Mouse (Mus musculus) monocyte, adult 5-6 weeks (primary cell): ENCODE data around the gene Gramd4. TPM values are rescaled to one million over a fixed set of nuclear protein-coding genes. Genes with fewer than 3 reads are reported as not detected.
"Not testable (repeated sequence)": the region's sequence is repeated elsewhere in the genome, so short reads cannot be mapped to it uniquely, and the experiment has no call there.

Source experiments
- ATAC-seq: fragments of 153-309, 156-312 bp; replicated peaks from 2 replicates; pipeline ENCODE4 v1.8.0; 2017; ENCODE audit warnings: mild to moderate bottlenecking; ENCODE audit not compliant: low TSS enrichment, insufficient number of reproducible peaks, severe bottlenecking, poor library complexity, low FRiP score
- total RNA-seq: library from RNA; stranded (forward); fragments of 200-1000, 200-491, 200-594 nt; gene quantifications from 3 replicates; pipeline ENCODE4 v1.2.3, GENCODE M21; 2017

Gramd4 gene
- total RNA-seq, 1 experiment from 2014 or later: 112 TPM

DNA sequence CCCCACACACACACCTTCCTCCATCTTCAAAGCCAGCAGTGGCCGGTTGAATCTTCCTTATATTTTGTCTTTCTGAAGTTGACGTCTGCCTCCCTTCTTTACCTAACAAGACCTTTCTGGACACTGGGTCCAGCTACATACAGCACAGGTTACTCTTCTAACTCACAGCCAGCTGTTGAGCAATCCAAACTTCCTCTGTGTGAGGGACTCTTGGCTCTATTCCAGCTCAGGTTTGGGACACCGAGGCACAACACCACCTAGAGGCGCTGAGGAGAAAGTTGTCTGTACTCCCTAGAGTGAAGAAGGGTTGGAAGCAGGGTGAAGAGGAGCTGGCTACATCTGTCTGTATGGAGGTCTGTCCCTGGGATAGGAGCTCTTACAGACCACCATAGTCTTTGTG, 15.1 kb upstream of the Gramd4 start:
- ATAC-seq: no peak

DNA sequence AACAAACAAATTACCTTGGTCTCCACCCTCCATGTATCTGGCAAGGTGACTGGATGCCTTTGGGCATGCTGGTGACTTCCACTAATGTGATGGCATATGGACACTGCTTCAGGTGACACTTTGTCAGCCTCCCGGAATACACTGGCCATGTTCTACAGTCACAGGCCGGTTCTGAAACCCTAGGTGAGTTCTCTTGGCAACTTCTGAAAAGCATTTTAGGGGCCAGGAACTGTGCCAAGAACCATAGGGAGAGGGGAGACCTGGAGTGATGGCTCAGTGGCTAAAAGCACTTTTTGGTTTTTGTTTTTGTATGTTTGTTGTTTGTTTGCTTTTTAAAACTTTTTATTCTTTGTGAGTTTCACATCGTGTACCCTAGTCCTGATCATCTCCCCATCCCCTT, 8.0 kb upstream of the Gramd4 start:
- no peak for ATAC-seq

GRCm38 (mm10) chr15:86050170-86050743, 7.2 kb upstream of the Gramd4 start:
- no peak for ATAC-seq

GRCm38 (mm10) chr15:86051152-86051551, 6.3 kb upstream of the Gramd4 start:
- ATAC-seq: peak; percentile 70

DNA sequence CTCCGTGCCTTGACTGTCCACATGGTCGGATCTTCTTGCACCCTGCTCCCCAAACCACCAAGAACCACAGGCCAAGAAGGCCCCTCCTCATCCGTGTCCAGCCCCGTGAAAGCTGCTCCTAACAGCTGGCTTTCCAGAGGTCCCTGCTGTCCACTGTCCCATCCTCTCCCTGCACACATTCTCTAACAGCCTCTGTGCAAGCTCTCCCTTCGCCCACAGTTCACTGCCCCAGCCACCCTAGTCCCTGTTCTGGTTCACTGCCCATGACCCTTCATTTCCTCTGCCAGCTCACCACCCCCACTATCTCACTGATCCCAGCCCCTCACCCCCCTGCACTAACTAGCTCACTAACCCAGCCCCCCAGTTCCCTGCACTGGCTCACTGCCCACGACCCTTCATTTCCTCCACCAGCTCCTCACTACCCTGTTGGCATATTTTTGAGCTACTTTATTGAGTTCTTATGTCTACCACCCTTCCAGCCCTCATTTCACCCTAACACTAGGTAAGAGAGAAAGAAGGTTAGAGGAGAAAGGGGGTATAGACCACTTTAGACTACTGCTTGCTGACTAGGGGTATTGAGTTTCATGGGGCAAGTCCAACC, 5.5 kb upstream of the Gramd4 start:
- ATAC-seq: no peak

DNA sequence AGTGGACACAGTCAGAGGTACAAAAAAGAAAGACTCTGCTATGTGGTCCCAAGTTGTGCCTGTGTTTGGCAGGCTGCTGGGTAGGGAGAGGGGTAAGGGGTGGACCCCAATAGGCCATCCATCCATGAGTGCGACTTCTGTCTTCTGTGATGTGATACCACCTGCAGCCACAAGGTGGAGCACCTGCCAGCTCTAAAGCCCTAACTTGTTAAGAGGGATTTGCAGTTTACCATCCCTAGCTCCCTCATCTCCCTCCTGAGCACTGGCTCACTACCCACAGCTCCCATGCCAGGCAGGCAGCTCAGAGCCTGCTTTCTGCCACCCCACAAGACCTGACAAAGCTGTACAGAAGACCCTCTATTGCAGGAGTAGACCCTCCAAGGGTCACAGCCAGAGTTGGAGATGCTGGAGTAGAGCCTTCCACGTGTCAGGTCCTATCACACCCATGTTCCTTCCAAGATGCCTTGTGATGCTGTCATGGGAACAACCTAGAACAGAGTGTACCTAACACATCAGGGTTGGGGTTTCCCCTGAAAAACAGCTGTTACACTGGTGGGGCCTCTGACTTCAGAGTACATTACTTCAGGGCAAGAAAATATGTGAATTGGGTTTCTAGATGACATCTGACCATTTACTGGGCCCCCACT, 3.5 kb upstream of the Gramd4 start:
- ATAC-seq: peak; percentile 61

- not testable (repeated sequence) for ATAC-seq
Observed at GRCm38 (mm10) chr15:86054861-86055260, 2.6 kb upstream of the Gramd4 start.

- ATAC-seq: no peak
Observed at GRCm38 (mm10) chr15:86056221-86056760, 1.2 kb upstream of the Gramd4 start.

DNA sequence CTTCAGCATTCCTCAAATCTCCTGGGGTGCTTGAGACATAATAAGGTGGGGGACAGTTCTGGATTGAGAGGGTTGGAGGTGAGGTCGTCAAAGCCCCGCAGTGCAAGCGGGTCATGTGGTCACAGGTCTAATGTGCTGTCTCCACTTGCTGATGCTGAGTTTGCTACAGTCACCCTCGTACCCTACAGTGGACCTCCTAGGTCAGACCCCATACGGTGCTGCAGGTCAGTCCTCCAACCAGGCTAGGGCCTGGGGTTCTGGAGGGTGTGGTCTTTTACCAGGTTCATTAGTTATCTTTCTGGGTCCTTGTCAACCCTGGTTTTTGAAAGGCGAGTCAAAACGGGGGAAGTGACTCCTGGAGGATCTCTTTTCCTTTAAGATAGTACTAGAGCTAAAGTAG, 413 bp downstream of the Gramd4 start:
- no peak for ATAC-seq

- ATAC-seq: no peak; the same call in 1 of the 2 replicates
Observed at GRCm38 (mm10) chr15:86058394-86058915, 960 bp downstream of the Gramd4 start.

DNA sequence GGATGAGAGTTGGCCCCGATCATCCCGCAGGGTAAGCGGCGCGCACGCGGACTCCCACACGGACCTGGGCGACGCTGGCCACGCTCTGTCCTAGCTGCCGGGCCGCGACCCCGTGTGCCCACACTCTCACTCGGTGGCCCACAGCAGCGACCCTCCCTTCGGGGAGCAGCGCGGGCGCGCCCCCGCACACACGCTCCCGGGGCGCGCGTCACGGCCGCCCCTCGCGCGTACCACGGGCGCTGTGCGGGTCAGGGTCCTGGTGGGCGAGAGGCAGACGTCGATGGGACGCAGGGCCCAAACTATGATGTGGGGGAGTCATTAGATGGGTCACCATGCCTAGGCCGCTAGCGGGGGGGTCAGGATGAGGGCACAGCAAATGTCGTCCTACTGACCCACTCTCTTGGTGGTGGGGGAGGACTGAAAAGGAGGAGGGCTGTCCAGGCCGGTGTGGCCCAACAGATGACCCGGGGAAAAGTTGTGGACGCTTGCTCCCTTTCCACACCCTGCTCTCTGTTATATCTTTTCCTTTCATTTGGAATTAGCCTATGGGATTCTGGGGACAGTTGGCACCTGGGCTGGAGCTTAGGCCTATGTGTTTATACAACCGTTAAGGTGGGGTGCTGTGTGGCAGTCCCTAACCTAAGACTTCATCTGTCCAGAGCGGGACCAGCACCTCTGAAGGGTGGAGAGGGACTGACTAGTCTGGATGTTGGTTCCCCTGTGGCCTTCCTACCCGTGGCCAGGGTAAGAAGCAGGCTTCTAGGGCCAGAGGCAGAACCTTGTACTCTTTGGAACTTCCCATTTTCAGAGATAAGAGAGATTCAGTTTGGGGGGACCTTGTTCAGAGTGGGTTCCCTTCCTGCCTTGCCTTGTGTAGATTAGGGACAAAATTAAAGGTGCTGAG, 1.7 kb downstream of the Gramd4 start:
- no peak for ATAC-seq

DNA sequence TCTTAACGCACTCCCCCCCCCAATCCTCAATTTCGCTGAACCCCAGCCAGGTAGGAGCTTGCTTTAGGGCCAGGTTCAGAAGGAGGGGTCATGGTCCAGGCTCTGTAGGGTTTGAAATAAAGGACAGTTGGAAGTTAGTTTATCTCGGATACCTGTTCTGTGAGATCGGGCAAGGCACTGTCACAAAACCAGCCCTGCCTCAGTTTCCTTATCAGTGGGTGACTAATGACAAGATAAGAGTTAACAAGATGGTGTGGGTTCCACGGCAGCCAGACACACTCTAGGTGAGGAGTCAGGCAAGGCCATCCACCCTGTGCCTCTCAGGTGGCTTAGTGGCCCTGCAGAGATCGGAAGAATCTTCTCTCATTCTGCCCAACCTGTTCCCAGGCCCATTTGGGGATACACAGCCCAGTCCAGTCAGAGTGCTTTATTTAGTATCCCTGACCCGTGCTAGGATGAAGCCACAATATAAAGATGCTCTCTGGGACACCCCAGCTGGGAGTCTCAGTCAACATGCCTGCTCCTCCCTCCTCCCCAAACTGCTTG, 2.4 kb downstream of the Gramd4 start:
- ATAC-seq: no peak

DNA sequence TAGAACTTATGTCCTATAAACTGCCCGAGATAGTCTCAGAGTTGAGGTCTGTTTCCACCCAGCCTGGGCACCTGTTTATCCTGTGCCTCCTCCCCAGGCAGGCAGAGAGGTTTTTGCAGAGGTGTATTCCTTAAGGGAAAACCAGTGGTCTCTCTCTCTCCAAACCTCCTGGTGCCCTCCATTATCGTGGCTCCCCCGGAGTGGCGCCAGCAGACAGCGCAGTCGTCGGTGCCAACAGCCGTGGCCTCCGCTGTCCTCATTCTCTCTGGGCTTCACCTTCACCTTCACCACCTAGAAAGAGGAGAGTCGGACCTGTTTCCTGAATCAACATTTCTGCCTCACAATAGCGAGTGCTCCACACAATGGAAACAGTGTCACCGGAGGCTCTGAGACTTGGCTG, 3.1 kb downstream of the Gramd4 start:
- no peak for ATAC-seq

DNA sequence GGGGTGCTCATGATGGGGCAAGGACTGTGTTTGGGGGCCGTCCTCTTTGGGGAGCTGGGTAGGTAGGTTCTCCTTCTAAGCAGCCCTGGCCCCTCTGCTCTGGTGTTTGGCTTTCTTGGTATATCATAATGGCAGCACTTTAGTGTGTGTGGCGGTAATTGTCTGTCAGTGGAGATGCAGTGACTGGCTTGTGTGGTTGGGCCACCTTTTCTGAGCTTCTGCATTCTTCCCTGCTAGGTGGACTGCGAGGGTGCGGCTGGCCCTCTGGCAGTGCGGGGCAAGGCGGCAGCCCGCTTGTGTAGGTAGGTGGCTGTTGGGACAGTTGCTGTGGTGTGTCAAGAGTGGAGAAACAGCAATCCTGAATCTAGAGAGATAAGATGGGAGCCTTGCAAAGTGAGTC, 3.7 kb downstream of the Gramd4 start:
- ATAC-seq: no peak

DNA sequence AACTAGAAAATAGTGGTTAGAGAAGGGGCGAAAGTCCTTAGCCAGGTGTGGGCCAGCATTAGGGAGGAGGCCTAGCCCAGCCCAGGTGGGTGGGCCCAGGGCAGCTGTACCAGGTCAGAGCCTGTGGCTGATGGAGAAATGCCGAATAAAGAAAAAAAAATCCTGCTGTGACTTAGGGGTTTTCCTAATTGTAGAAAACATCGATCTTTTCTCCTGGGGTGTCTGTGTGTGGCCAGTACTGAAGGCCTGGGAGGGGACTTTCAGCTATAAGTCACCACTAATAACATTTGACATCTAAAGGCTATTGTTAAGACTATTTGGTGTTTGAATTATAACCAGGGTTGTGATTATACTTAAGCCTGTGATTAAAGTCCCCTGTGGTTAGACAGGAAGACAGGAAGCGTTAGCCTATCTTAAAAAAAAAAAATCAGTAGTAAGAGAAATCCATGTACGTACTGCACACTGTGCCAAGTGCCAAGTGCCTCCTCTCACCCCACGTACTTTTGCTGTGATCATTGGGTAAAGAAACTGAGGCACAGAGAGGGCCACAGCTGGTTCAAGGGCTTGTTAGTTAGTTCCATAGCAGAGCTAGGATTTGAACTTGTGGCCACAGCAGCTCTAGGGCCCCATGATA, 4.5 kb downstream of the Gramd4 start:
- no peak for ATAC-seq

DNA sequence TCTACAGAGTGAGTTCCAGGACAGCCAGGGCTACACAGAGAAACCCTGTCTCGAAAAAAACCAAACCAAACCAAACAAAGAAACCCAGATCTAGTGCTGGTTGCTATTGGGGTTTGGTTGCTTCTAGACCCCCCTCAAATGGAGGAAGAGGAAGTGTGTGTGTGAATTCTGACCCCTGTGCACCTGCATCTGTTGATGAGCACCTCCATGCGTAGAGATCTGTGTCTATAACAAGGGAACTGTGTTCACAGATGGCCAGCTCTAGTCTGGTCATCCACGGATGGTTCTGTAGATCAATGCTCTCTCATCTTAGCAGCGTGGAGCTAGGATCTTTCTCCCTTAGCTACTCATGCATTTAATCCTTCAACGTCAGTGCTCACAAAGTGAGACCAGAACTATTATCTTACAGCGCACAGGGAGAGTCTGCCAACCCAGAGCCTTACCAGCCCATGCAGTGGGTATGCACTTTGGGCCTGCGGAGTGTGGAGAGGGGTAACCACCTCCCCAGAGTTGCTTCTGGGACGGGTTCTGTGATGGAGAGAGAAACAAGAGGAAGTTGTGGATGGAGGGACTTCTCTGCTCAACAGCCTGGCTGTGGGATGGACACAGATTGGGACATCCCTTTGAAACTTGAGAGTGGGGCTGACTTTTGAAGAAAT, 6.8 kb downstream of the Gramd4 start:
- ATAC-seq: no peak

DNA sequence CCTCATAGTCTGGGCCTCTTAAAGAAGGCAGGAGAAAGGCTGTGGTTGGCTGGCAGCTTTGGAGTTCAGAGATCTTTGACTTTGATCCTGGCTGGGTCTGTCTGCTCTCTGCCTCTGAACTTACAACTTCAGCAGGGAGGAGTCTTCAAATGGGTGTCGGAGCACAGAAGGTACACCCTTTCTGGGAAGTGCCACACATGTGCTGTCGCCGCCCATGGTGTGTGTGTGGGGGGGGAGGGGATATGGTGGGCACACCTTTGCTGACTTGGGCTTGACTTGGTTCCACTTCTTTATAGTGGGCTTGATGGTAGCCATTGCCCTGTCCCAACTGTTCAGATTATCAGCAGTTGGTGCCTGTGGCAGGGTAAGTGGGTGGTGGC, 7.3 kb downstream of the Gramd4 start:
- ATAC-seq: no peak

DNA sequence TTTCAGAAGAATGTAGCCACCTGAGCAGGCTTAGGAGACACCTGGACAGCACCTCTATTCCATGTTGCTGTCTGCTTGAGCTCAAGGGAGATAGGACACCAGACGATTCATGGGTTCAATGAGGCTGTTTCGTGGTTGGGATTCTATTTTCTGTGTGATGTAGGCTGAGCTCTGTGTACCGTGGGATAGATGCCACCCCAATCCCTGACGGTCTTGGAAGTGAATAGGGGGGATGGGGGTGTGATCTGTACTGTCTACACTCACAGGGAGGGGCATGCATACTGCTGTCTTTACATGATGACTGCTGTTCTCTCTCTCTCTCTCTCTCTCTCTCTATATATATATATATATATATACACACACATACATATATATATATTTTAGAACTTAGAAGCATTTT, 7.9 kb downstream of the Gramd4 start:
- ATAC-seq: no peak
